Mouse (Mus musculus) heart, postnatal 25 days (tissue): ENCODE data around the gene Dnaja3. TPM values are rescaled to one million over a fixed set of nuclear protein-coding genes. Genes with fewer than 3 reads are reported as not detected.

ENCODE experiments used
- DNase-seq: peaks from one replicate; pipeline ENCODE4 v3.0.0; 2022; ENCODE audit warnings: low spot score
- intact Hi-C: fragments of 180-260 bp; cut with DNase I; formaldehyde crosslinking; loops from one replicate; pipeline ENCODE4 v1.15.1; 2025
- total RNA-seq, 2 experiments: library from RNA; stranded (reverse); gene quantifications; 2 replicates each; pipeline ENCODE4 v1.2.3; 2021

Gene Dnaja3
- total RNA-seq, 2 experiments from 2014 or later, result 149 TPM

DNA sequence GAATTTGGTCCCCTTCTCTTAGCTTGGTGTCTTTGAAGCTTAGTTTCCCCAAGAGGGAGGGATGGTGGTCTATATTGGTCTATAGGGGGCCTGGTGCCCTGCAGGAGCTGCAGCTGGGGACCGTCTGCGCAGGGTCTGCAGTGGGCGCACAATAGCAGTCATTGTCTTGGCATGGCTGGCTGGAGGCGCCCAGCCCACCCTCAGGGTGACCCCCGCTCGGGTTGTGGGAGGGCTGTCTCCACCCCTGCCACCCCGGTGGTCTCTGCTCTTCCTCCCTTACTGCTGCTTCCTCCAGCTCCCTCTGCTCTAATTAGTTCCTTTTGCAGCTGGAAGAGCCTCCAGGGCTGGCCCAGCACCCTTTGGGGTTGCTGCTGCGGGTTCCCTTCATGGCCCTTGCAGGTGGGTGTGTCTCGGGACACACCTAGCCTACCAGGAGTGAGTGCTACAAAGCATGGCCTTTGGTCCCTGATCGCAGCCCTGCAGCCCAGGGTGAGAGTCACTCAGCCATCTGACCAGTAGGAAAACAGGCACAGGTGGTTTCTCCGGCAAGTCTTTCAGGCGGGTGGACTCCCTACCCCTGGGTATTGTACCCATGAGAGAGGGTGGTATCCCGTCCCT lies 34.2 kb upstream of the Dnaja3 start:
- intact Hi-C loops, result loop anchor here (2.0 to 5.0 kb wide), 4 partner anchors 13 to 303 kb away; no protein-coding TSS in a partner anchor

DNA sequence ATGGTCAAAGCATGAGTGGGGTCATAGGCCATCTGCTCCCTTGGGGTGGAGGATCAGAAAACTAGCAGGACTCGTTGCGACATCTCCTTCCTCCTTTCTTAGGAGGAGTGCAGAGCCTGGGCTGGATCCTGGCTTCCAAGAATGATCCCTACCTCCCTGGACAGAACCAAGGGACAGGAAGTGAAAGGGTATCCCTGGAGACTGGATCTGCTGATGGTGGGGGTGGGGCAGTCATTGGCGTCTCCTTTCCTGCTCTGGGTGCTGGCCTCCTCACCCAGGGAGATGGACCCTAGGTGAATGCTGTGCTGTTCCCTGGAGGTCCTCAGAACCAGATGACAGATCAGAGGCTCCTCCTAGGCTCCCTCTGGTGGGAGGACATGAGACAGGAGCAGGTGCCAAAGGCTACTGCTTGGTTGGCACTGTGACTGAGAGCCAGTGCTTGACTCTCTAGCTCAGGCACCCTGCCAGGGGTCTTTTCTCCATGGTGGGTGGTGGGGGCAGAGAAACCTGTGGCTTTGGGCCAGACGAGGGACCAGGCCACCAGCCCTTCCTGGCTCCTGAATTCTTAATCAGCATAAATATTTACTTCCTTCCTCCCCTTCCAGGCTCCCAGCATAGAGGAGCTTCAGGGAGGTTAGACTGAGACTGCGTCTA lies 33.2 kb upstream of the Dnaja3 start:
- intact Hi-C loops, result loop anchor here (1.0 to 5.0 kb wide), 5 partner anchors 14 to 304 kb away; no protein-coding TSS in a partner anchor
- peak; percentile 42 for DNase-seq

More for the DNA sequence above, 34.2 kb upstream of the Dnaja3 start:
- DNase-seq, result no peak

DNA sequence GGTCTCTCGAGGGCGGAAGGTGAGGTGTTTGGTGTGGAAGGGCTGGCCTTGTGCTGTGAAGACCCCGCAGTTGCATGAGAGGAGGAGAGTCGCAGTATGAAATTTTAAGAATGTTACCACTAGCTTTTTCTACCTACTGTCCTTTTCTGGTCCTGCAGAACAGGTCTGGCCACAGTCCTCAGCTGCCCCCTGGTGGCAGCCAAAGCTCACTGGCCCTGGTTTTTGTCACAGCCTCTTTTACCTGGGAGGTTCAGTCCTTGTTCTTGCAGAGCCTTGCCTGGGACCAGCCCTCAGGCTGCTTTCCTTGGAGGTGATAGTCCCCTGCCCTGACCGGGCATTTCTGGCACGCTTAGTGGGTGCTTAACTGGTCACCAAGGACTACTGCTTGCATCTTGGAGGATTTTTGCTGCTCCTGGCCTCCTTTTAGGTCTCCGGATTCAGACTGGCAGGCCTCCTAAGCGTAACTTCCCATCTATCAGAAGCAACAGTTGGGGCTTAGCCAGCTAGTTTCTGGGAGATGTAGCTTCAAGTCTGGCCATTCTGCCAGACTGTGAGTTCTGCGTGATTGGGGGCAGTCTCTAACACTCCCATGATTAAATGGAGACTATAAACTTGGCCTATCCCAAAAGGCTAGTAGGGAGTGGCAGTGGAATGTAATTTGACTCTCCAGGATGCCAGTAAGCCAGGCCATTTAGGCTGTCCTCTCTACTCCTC lies 31.8 kb upstream of the Dnaja3 start:
- intact Hi-C loops, result loop anchor here (1.0 to 5.0 kb wide), 6 partner anchors 15 to 306 kb away; no protein-coding TSS in a partner anchor
- DNase-seq, result peak; percentile 64

DNA sequence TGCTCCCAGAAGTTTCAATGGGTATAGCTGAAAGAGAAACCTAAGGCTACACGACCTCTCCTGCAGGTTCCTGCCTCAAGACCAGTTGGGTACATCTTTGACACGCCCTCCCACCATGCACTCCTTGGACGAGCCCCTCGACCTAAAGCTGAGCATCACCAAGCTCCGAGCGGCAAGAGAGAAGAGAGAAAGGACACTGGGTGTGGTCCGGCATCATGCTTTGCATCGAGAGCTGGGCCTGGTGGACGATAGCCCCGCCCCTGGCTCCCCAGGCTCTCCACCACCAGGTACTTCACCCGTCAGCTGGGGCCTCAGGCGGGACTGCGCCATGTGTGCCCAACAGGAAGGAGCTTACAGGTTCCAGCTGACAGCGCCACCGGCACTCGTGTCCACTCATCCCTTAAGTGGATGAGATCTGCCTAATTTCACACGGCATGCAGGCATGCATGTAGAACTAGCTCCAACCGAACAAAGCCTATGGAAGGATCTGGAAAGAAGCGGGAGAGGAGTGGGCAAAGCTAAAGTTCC lies 31.2 kb upstream of the Dnaja3 start:
- intact Hi-C loops, result loop anchor here (1.0 to 5.0 kb wide), 3 partner anchors 40 to 306 kb away; no protein-coding TSS in a partner anchor
- no peak for DNase-seq

DNA sequence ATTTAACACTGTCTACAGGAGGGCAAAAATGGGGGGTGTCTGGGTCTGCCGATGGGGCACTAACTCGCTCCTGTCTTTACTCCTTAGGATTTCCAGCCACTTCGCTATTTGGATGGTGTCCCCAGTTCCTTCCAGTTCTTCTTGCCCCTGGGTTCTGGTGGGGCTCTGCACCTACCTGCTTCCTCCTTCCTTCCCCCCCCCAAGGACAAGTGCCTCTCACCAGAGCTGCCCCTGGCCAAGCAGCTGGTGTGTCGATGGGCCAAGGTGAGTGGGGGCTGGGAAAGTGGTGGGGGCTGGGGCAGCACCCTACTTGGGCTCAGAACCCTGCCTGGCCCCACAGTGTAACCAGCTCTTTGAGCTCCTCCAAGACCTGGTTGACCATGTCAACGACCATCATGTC lies 28.6 kb upstream of the Dnaja3 start:
- DNase-seq, result no peak
- intact Hi-C loops, result no loop called here

DNA sequence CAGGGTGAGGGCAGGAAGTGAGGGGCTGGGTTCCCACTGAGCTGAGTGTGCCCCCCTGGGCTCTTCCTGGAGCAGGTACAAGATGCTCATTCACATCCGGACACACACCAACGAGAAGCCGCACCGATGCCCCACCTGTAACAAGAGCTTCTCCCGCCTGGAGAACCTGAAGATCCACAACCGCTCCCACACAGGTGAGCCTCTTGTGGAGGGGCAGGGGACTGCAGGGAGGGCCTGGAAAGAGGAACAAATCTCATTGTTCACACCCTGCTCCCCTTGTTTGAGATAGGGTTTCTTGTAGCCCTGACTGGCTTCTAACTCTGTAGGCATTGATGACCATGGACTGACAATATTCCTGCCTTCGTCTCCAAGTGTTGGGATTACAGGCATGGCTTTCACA lies 28.1 kb upstream of the Dnaja3 start:
- no peak for DNase-seq
- intact Hi-C loops, result no loop called here

DNA sequence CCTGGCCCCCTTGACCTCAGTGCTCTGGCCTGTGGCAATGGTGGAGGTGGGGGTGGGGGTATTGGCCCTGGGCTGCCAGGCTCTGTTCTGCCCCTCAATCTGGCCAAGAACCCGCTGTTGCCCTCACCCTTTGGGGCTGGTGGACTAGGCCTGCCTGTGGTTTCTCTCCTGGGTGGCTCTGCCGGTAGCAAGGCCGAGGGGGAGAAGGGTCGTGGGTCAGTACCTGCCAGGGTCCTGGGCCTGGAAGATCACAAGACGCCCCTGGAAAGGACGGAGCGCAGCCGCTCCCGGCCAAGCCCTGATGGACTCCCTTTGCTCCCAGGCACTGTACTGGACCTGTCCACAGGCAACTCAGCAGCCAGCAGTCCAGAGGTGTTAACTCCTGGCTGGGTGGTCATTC lies 26.1 kb upstream of the Dnaja3 start:
- intact Hi-C loops, result no loop called here
- no peak for DNase-seq

DNA sequence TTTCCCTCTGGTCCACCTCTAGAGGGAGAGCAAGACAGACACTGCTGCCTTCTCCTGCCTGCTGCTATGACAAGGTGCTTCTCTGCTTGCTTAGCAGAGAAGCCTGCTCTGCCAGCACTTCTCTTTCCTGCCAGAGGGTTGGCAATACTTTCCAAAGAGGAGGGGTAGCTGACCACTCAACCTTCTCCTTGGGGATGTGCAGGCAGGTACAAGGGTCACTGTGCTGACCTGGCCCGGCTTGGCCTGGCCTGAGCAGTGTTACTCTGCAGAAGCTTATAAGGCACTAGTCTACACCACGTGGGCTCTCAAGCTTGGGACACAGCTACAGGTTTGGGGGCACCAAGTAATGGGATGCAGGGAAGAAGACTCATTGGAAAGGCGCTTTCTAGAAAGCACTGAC lies 25.1 kb upstream of the Dnaja3 start:
- DNase-seq, result no peak
- intact Hi-C loops, result no loop called here

DNA sequence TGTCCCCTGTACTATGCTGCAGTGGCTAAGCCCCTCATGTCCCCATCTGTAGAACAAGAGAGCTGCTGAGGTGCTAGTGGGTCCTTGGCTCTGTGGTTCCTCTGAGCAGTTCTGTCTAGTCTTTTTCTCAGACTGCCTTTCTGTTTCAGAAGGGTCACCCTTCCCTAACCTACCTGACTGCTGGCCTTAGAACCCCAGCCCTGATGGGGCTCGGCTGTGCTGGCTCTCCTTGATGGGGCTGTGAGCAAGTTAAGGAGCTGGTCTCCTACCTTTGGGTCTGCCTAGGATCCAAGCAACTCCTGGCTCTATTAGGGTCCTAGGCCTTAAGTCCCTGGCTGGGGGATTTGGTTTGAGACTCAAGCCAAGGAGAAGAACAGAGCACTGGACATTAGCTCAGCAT lies 24.5 kb upstream of the Dnaja3 start:
- intact Hi-C loops, result no loop called here
- no peak for DNase-seq

DNA sequence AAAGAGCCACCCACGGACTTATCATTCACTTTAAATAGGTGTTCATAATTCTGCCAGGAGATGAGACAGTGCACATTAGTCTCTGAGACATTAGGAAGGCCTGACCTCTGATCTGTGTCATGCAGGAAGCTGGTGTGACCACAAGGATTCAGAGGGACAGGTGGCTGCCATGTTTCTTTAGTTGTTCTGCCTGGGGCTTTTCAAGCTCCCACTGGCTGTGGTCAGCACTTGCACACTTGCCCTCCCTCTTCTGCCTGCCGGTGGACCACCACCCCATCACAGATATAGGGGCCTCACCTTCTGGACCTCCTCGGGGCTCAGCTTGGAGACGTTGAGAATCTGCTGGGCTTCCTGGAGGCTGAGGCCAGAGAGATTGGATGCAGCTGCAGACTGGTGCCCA lies 23.0 kb upstream of the Dnaja3 start:
- intact Hi-C loops, result no loop called here
- DNase-seq, result no peak

DNA sequence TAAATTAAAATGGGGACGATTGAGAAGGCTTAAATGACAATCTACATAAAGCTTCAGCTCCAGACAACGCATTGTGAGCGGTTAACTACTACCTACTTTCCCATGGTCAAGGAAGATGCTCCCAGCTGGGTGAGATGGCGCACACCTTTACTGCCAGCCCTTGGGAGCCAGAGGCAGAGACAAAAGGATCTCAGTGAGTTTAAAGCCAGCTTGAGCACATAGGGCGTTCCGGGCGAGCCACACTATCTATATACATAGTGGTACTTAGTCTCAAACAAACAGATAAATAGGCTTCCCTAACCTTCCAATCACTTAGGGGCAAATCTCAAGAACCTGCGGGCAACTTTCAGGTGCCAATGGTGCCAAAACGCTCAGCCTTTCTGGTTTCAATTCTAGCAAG lies 15.7 kb upstream of the Dnaja3 start:
- intact Hi-C loops, result no loop called here

DNA sequence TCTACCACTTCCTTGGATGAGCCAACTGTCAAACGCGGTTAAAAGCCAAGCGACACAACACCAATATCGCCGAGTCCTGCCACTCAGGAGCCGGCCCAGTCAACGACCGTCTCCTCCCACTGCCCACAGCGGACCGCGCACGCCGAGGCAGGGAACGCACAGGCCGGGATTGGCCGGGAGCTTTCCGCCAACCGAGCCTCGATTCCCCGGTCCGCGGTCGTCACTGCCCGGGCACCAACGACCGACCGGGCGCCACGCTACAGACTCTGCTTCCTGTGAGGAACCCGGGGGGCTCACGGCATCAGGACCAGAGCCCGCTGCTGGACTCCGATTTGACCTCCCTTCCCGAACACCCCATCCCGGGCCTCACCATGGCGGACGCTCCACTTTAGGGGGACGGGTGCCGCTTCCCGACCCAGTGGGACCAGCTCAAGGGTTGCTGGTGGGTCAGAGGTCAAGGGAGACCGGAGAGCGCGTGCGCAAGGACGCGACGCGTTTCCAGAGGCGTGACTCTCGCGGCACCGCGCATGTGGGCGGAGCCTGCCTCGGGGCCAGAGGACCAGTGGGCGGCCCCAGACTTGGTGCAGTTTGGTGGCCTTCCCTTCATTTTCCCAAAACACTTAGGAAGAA lies 15.2 kb upstream of the Dnaja3 start, which contains the start of gene Pam16:
Gene Pam16, minus strand, starts transcription at position 508 of the 630 bp plus-strand sequence.
- intact Hi-C loops, result no loop called here
- DNase-seq, result peak; percentile 86

More for the DNA sequence above, 15.7 kb upstream of the Dnaja3 start:
- no peak for DNase-seq

DNA sequence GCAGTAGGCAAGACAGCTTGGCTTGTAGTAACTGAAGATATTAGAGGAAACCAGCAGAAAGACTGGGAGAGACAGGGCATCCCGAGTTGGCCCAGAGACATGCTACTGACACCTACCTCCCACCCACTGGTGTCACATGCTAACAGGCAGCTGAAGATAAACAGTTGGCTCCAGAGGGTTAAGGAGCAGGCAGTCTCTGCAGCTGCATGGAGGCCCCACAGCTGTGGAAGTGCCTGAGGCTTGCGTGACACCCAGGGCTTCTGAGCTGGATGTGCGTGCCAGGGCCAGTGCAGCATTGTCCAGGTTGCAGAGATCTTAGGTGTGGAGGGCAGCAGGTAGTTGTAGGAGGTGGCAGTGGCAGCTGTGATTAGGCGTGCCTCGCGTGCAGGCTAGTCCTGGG lies 12.7 kb upstream of the Dnaja3 start:
- DNase-seq, result no peak

DNA sequence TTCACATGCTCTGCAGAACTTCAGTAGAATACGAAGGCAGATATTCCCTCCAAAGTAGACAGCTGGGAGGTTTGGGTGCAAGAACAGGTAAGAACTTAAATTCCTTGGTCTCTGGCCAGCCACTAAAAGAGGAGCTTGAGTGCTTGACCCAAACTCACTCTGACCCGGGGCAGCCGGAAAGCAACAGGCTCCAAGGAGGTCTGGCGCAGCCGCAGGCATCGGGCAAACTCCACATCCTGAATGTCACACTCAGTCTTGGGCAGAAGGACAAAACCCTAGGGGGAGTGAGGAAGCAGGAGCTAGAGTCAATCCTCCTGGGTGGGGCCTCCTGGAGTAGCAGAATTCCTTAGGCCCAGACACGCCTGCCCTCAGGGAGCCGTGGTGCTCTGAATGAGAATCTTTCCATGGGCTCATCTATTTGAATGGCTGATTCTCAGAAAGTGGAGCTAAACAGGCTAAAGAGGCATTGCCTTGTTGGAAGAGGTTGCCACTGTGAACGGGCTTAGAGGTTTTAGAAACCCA lies 10.8 kb upstream of the Dnaja3 start:
- intact Hi-C loops, result loop anchor here (2.0 kb wide), 1 partner anchor 162 kb away; the partner anchor contains the start of gene Cdip1
- DNase-seq, result no peak

More for the DNA sequence above, 12.7 kb upstream of the Dnaja3 start:
- intact Hi-C loops, result no loop called here

DNA sequence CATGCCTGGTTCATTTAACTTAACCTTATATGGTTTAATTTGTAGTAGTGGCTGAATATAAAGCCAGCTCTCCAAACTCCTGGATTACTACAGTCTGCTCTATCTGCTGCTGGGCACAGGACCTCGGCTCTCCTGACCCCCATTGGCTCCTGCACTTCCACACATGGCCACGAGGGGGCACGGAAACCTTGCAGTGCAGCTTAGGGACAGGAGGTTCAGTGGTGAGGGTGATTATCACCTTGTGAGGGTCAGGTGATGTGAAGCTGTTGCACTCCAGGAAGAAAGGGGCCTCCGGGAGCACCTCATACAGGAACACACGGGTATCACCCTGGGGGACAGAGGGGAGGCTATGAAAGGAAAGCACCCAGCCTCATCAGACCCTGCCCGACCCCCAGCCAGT lies 9.8 kb upstream of the Dnaja3 start:
- peak; percentile 56 for DNase-seq
- intact Hi-C loops, result loop anchor here (1.0 to 5.0 kb wide), 3 partner anchors 37 to 232 kb away; partner anchors contain the start of gene Cdip1

DNA sequence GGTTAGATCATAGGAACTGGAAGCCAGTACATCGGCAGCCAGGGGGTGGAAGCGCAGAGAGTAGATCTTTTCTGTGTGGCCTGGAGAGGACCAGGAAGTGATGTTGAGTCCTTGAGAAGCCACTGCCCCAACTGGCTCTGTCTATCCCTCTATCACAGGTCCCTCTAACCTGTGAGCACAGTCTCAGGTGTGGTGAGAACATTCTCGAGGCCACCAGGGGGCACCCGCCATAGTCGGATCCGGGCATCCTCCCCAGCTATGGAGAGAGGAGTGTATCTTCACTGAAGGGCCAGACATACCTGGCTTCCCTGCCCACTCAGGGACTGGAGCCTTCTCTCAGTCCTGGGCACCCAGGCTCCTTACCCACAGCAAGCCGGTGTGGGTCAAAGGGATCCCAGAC lies 7.7 kb upstream of the Dnaja3 start:
- no peak for DNase-seq
- intact Hi-C loops, result loop anchor here (5.0 kb wide), 1 partner anchor 230 kb away; no protein-coding TSS in a partner anchor

DNA sequence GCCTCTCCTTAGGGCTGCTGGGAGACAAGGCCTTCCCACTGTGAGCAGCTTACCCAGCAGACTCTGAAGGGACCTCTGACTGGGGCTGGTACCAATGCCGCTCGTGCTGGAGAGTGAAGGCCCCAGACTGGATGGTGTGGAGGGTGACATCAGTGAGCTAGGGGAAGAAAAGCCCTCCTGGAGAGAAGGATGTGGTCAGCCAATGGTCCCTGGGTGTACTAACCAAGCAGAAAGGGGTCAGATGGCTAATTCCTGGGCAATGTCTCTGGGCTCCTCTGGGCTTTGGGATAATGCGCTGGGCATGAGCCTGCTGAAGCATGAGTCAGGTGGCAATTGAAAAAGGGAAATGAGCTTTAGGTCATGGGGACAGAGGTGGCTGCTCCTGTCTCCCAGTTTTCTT lies 6.1 kb upstream of the Dnaja3 start:
- DNase-seq, result no peak
- intact Hi-C loops, result loop anchor here (5.0 kb wide), 1 partner anchor 229 kb away; no protein-coding TSS in a partner anchor

DNA sequence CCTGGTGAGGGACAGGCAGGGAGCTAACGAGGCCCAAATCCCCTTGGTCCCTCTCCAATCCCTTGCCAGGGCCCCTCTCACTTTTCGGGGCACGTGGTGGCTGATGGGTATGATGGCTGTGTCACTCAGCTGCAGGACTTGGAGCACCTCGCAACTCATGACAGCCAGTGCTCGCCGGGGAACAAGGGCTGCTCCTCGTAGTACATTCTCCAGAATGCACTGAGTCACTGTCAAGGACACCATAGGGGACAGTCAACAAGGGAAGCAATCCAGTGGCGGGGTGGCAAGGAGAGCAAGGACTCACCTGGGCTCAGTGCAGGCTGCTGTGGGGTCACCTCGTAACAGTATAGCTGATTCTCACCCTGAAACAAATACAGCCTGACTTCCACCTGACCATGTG lies 5.1 kb upstream of the Dnaja3 start:
- intact Hi-C loops, result loop anchor here (5.0 kb wide), 1 partner anchor 228 kb away; no protein-coding TSS in a partner anchor
- no peak for DNase-seq

DNA sequence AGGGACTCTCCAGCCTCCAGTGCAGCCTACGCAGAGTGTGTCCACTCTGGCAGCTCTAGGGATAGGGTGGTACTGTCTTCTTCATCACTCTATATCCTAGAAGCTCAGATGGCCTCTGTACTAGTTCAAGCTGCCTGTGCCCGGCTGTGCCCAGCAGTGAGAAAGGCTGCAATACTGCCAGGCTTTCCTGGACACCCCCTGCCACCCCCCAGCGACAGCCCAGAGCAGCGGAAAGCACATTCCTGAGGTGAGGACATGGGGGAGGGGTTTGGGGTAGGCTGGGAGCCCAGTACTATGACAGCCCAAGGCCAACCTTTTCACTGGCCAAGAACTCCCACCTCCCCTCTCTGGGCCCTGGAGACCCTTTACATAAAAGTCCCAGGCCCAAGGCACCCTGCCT lies 4.0 kb upstream of the Dnaja3 start:
- intact Hi-C loops, result no loop called here
- DNase-seq, result no peak
